Mouse (Mus musculus): ENCODE measurements at regions not wholly inside any gene's neighbourhood (a gene's known extent, or its start where the extent isn't known, plus 50 kb on each side); places are given as distances from the start of the nearest gene placed in this dataset.
"Not testable (repeated sequence)": the region's sequence is repeated elsewhere in the genome, so short reads cannot be mapped to it uniquely, and the experiment has no call there.

GRCm38 (mm10) chr9:90618154-90618553 lies 347.6 kb upstream of the Tbc1d2b start:
- TF ChIP-seq CTCF (IDR thresholded peaks at IDR 0.05; ENCODE audit: extremely low read depth, insufficient read depth, low read length), result no peak
- TF ChIP-seq POLR2A (IDR thresholded peaks at IDR 0.05; ENCODE audit: extremely low read depth, insufficient read depth, low read length), result no peak
- Histone ChIP-seq H3K27ac (ENCODE audit: insufficient read depth, low read length) (no peak overlapping the region), H3K4me3 (ENCODE audit: insufficient read depth, low read length) (no peak overlapping the region), H3K4me1 (ENCODE audit: control insufficient read depth, insufficient read depth, low read length) (no peaks in the 10 kb centered on the region)

- H3K4me1 ChIP-seq (ENCODE audit: control insufficient read depth, insufficient read depth, low read length), result no peaks in the 10 kb centered on the region
- no peak overlapping the region for H3K4me3 ChIP-seq (ENCODE audit: insufficient read depth, low read length)
- H3K27ac ChIP-seq (ENCODE audit: insufficient read depth, low read length), result no peak overlapping the region
- TF ChIP-seq POLR2A (IDR thresholded peaks at IDR 0.05; ENCODE audit: extremely low read depth, insufficient read depth, low read length), result no peak
- no peak for TF ChIP-seq CTCF (IDR thresholded peaks at IDR 0.05; ENCODE audit: extremely low read depth, insufficient read depth, low read length)
These were observed 327.3 kb upstream of the Tbc1d2b start for GRCm38 (mm10) chr9:90597894-90598293.

DNA sequence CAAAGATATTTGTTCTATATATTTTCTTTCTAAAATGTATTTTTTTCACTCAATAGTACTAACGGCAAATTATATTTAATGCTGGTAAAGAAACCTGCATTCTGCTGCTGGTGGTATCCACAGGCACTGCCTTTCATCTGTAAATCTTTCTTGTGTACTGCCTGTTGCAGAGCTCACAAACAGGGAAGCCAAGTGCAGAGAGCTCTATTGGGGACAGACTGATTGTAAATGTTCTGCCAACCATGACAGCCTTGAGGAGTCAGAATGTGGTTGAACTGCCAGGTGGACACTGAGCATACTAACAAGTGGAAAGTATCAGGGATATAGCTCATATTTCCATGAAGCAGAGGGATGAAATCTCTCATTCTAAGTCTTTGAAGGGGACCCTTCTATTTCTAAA lies 286.1 kb upstream of the Tbc1d2b start:
- H3K27ac ChIP-seq (ENCODE audit: insufficient read depth, low read length), result no peak overlapping the region
- TF ChIP-seq CTCF (IDR thresholded peaks at IDR 0.05; ENCODE audit: extremely low read depth, insufficient read depth, low read length) (no peak), POLR2A (IDR thresholded peaks at IDR 0.05; ENCODE audit: extremely low read depth, insufficient read depth, low read length) (no peak)
- no peaks in the 10 kb centered on the region for H3K4me1 ChIP-seq (ENCODE audit: control insufficient read depth, insufficient read depth, low read length)
- H3K4me3 ChIP-seq (ENCODE audit: insufficient read depth, low read length), result no peak overlapping the region

DNA sequence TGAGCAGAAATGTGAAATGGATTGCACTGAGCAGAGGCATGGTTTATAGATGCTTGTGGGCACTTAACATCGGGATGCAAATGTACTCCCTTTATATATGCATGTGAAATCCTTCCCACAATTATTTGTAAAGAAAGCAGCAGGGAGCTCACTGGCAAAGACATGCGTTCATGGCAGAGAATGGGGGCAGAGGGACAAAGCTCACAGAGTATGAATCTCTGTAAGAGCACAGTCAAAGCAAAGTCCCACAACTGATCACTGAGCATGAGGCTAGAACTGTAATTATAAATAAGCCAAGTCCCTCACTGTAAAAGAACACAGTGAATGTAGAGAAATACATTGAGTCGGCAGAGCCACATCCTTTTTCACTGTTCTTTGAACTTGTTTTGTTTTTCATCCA lies 285.6 kb upstream of the Tbc1d2b start:
- Histone ChIP-seq H3K27ac (ENCODE audit: insufficient read depth, low read length) (no peak overlapping the region), H3K4me1 (ENCODE audit: control insufficient read depth, insufficient read depth, low read length) (no peaks in the 10 kb centered on the region), H3K4me3 (ENCODE audit: insufficient read depth, low read length) (no peak overlapping the region)
- no peak for TF ChIP-seq CTCF (IDR thresholded peaks at IDR 0.05; ENCODE audit: extremely low read depth, insufficient read depth, low read length)

DNA sequence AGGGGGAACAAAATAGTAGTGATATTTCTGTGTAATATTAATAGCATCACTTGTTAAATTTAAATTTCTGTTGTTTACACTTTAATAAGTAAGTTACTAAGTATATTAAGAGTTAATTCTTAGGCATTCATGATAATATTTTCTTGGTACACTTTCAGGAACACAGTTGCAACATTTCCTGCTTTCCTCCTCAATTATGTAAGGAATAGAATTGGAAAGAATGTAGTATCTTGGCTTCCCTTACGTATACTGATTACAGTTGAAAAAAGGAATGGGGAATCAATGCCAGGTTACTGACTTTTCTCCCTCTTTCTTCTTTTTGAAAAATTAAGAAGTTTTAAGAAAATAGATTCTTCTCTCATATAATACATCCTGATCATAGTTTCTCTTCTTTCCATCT lies 277.3 kb upstream of the Tbc1d2b start:
- H3K27ac ChIP-seq (ENCODE audit: insufficient read depth, low read length), result no peak overlapping the region
- no peaks in the 10 kb centered on the region; the same call in 1 of the 2 replicates for H3K4me1 ChIP-seq (ENCODE audit: control insufficient read depth, insufficient read depth, low read length)
- no peak for TF ChIP-seq POLR2A (IDR thresholded peaks at IDR 0.05; ENCODE audit: extremely low read depth, insufficient read depth, low read length)
- TF ChIP-seq CTCF (IDR thresholded peaks at IDR 0.05; ENCODE audit: extremely low read depth, insufficient read depth, low read length), result no peak
- no peak overlapping the region for H3K4me3 ChIP-seq (ENCODE audit: insufficient read depth, low read length)

DNA sequence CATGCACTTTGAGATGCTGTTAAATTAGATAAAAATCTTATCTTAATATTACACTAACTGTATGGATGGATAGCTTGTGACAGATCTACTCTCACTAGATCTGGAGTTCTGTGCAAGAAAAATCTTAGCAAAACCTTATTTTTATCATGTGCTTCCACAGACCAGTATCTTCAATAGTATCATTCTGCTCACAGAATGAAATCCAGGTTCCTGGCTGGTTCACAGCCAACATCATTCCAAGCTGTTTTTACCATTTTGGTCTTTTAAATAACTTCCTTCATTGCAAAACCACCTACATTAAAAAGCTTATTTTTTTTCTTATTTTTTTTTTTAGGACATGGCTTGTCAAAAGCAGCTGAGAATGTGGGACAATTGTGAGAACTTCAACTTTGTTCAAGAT lies 276.1 kb upstream of the Tbc1d2b start:
- no peak overlapping the region for H3K27ac ChIP-seq (ENCODE audit: insufficient read depth, low read length)
- no peak for TF ChIP-seq CTCF (IDR thresholded peaks at IDR 0.05; ENCODE audit: extremely low read depth, insufficient read depth, low read length)
- TF ChIP-seq POLR2A (IDR thresholded peaks at IDR 0.05; ENCODE audit: extremely low read depth, insufficient read depth, low read length), result no peak
- H3K4me3 ChIP-seq (ENCODE audit: insufficient read depth, low read length), result no peak overlapping the region
- H3K4me1 ChIP-seq (ENCODE audit: control insufficient read depth, insufficient read depth, low read length), result no peaks in the 10 kb centered on the region; the same call in 1 of the 2 replicates

- H3K27ac ChIP-seq (ENCODE audit: insufficient read depth, low read length); H3K4me3 ChIP-seq (ENCODE audit: insufficient read depth, low read length); H3K4me1 ChIP-seq (ENCODE audit: control insufficient read depth, insufficient read depth, low read length): not testable (repeated sequence)
These were observed 267.1 kb upstream of the Tbc1d2b start for GRCm38 (mm10) chr9:90537683-90538082.

DNA sequence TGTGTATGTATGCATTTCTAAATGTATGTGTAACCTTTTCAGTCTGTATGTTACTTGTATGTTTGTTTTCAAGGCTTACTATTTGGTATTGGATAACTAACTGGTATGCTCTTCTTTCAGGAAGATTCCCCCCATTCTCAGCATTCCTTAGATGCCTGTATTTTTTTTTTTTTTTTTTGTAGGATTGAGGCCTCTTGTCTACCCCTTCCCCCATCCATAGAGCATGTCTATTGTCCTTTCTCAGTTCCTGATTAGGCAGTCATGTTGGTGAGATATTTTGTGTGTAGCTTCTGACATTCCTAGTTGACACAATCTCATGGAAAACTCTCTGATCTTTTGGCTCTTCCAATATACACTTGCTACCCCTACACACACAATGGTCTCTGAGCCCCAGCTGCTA lies 262.8 kb upstream of the Tbc1d2b start:
- H3K27ac ChIP-seq (ENCODE audit: insufficient read depth, low read length), result no peak overlapping the region
- H3K4me1 ChIP-seq (ENCODE audit: control insufficient read depth, insufficient read depth, low read length), result no peaks in the 10 kb centered on the region
- no peak overlapping the region for H3K4me3 ChIP-seq (ENCODE audit: insufficient read depth, low read length)
- TF ChIP-seq POLR2A (IDR thresholded peaks at IDR 0.05; ENCODE audit: extremely low read depth, insufficient read depth, low read length), result no peak

DNA sequence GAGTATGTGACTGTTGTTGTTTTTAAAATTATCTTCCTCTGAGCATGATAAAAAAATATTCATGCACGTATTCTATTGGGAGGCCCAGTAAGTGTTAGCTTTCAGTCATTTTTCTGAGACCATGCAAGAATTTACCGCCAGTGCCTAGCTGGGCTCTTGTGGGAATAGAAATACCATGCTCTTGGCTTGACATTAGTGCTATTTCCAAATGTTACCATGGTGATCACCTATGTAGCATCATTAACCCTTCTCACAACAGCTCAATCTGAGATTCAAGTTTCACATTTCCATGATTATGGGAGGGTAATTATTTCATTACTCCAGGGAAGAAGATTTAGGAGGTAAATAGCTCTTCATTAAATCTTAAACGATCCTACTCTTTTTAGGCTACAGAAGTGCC lies 250.6 kb upstream of the Tbc1d2b start:
- H3K4me1 ChIP-seq (ENCODE audit: control insufficient read depth, insufficient read depth, low read length), result no peaks in the 10 kb centered on the region
- H3K27ac ChIP-seq (ENCODE audit: insufficient read depth, low read length), result no peak overlapping the region
- no peak overlapping the region for H3K4me3 ChIP-seq (ENCODE audit: insufficient read depth, low read length)
- TF ChIP-seq POLR2A (IDR thresholded peaks at IDR 0.05; ENCODE audit: extremely low read depth, insufficient read depth, low read length), result no peak
- TF ChIP-seq CTCF (IDR thresholded peaks at IDR 0.05; ENCODE audit: extremely low read depth, insufficient read depth, low read length), result no peak

DNA sequence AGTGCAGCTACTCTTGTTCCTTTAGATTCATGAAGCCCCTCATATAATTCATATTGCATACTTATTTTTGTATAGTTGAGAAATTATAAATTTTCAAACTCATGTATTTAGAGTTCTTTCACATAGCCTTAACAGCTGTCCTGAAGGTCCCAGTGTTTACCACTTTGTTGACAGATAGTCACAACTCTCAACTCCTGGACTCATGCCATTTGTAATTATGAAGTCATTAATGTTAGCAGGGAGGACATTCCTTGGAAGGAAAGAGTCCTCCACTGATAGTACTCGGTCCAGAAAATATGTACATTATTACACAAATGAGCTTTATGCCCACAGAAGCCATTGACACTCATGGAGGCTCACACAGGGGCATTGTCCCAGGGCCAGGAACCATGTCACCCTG lies 224.3 kb upstream of the Tbc1d2b start:
- Histone ChIP-seq H3K27ac (ENCODE audit: insufficient read depth, low read length) (no peak overlapping the region), H3K4me1 (ENCODE audit: control insufficient read depth, insufficient read depth, low read length) (no peaks in the 10 kb centered on the region), H3K4me3 (ENCODE audit: insufficient read depth, low read length) (no peak overlapping the region)
- TF ChIP-seq CTCF (IDR thresholded peaks at IDR 0.05; ENCODE audit: extremely low read depth, insufficient read depth, low read length), result no peak
- TF ChIP-seq POLR2A (IDR thresholded peaks at IDR 0.05; ENCODE audit: extremely low read depth, insufficient read depth, low read length), result no peak

GRCm38 (mm10) chr9:90490561-90491152 lies 220.1 kb upstream of the Tbc1d2b start:
- Histone ChIP-seq H3K4me3 (ENCODE audit: insufficient read depth, low read length) (no peak overlapping the region), H3K4me1 (ENCODE audit: control insufficient read depth, insufficient read depth, low read length) (no peaks in the 10 kb centered on the region), H3K27ac (ENCODE audit: insufficient read depth, low read length) (no peak overlapping the region)
- TF ChIP-seq POLR2A (IDR thresholded peaks at IDR 0.05; ENCODE audit: extremely low read depth, insufficient read depth, low read length) (no peak), CTCF (IDR thresholded peaks at IDR 0.05; ENCODE audit: extremely low read depth, insufficient read depth, low read length) (no peak)
